Comparison of ENCODE assay signal across 8 mouse cellular contexts in the genomic region with DNA sequence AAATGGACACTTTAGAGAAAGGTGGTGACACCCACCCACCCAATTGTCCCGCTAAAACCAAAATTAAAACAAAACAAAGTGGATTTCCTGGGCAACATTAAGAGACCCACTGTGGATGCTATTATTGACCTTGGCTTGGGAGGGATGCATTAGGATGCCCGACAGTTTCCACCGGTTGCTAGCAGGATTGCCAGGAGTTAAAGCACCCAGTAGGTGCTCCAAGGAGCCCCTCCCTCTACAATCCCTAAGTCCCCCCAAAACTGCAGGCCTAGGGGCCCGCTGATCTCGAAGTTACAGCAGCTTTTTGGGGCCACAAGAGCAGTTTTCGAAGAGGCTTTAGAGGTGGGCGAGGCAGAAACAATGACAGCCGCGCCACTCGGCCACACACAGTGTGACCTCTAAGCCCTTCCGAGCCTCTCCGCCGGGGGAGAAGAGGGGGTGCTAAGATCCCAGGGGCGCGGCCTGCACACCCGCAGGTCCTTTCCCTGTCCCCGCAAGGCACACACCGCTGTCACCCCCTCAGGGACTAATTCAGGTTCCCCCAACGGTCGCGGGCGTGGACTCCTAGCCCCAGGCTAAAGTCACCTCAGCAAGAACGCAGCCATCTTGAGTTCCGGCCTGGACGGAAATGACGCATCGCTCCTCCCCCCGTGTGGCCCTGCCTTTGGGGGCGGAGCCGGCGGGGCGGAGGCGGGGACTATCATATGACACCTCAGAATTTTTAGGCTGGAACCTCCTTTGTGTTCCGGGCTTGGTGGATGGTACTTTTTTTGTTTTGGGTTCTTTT. TPM values are rescaled to one million over a fixed set of nuclear protein-coding genes. Genes with fewer than 3 reads are reported as not detected.
DNase-seq lines count a peak whose midpoint lies in the region; ATAC-seq lines count a peak whose summit lies in the region.

A gene (minus strand): TSS at position 630 of the 787 bp plus-strand sequence.
A gene (plus strand): TSS at position 738 of the 787 bp plus-strand sequence.

- peaks cover 8% of the 10 kb centered on the region for H3K36me3 ChIP-seq in intestine, embryonic 14.5 days (ENCODE audit: control insufficient read depth, insufficient read depth, low read length)

- H3K9me3 ChIP-seq in intestine, embryonic 14.5 days (ENCODE audit: control insufficient read depth, low read length), result no peaks in the 10 kb centered on the region

- DNase-seq in adrenal gland, adult 18-20 months (ENCODE audit: low spot score in 2 of 2), result peak; percentile 95 to 96
- peak; percentile 97 for DNase-seq in embryo, embryonic 11 days
- peak; percentile 93 for DNase-seq in gastrocnemius, postnatal 25 days
- peak; percentile 99 for DNase-seq in intestine, embryonic 14.5 days (ENCODE audit: low spot score)
- DNase-seq in left cerebral cortex, postnatal 14 days (ENCODE audit: low spot score in 2 of 2), result peak; percentile 95 to 96
- peak; percentile 95 for DNase-seq in mesoderm, embryonic 11.5 days (ENCODE audit: low read depth, low spot score)
- peak; percentile 92 for DNase-seq in right cerebral cortex, postnatal 36 days (ENCODE audit: low spot score in 2 of 2)
- peak; percentile 92 for DNase-seq in yolk sac, embryonic 10.5 days (ENCODE audit: low spot score)

- intact Hi-C loops in left cerebral cortex, postnatal 14 days (cut with DNase I), result no loop called here

- H3K4me1 ChIP-seq in intestine, embryonic 14.5 days (replicated peaks; ENCODE audit: control insufficient read depth, insufficient read depth, low read length), result peaks cover 10% of the 10 kb centered on the region

- H3K4me3 ChIP-seq in intestine, embryonic 14.5 days (ENCODE audit: low read depth, low read length), result peak within 1 kb of the TSS; percentile 86

- no peaks in the 10 kb centered on the region for H3K27me3 ChIP-seq in intestine, embryonic 14.5 days (replicated peaks; ENCODE audit: control insufficient read depth, insufficient read depth, low read length)

- ATAC-seq in intestine, embryonic 14.5 days (replicated peaks; ENCODE audit: low FRiP score, low TSS enrichment, low read depth), result peak; percentile 97

- H3K4me2 ChIP-seq in intestine, embryonic 14.5 days (ENCODE audit: low read length), result peak within 1 kb of the TSS; percentile 78

- H3K9ac ChIP-seq in intestine, embryonic 14.5 days (ENCODE audit: low read length), result peak within 1 kb of the TSS; percentile 68

- H3K27ac ChIP-seq in intestine, embryonic 14.5 days (ENCODE audit: low read depth), result peak within 1 kb of the TSS; percentile 69; the same call in 1 of the 2 replicates

- WGBS in intestine, embryonic 14.5 days, result under 1% methylated on average over 34 of the region's 34 CpGs

RNA-seq across cellular contexts. Expression of the first gene that starts in this region (rescaled TPM):
- total RNA-seq in adrenal gland, adult 18-20 months (2021), result 100 to 1,000 TPM; 450 to 629 TPM
- 100 to 1,000 TPM; 692 to 785 TPM for total RNA-seq in gastrocnemius, postnatal 25 days (2021)
- 341 and 347 TPM in 2 replicates for polyA plus RNA-seq in intestine, embryonic 14.5 days (2014; fragmentation: Nextera tagmentation; extraction: Ambion mirVana)
- total RNA-seq in left cerebral cortex, postnatal 14 days (2021), result 100 to 1,000 TPM; 211 to 216 TPM

RNA-seq across cellular contexts. Expression of the second gene that starts in this region (rescaled TPM):
- total RNA-seq in adrenal gland, adult 18-20 months (2021), result 1 to 10 TPM in 1 of 2 experiments, under 1 TPM in 1; 0.73 to 1.2 TPM
- 100 to 1,000 TPM in 1 of 2 experiments, 10 to 100 TPM in 1; 99.1 to 120 TPM for total RNA-seq in gastrocnemius, postnatal 25 days (2021)
- polyA plus RNA-seq in intestine, embryonic 14.5 days (2014; fragmentation: Nextera tagmentation; extraction: Ambion mirVana), result 0.48 and 0.49 TPM in 2 replicates
- not detected for total RNA-seq in left cerebral cortex, postnatal 14 days (2021)

Comparison
In these comparisons a context has a peak if more than half of its experiments do, and no peak if none do; other contexts are left out.
1. Peak in every context shown above with its lines: DNase-seq, ATAC-seq, H3K4me3 ChIP-seq and H3K27ac ChIP-seq.
2. RNA of the second gene that starts in this region (total RNA-seq): 99.1 to 120 TPM in gastrocnemius, postnatal 25 days; 0.73 to 1.2 TPM in adrenal gland, adult 18-20 months and not detected in left cerebral cortex, postnatal 14 days; every median in the first group is over 10 times any median in the second.